Mouse (Mus musculus) neutrophil, adult 5-6 weeks (primary cell): ENCODE measurements around the gene Cdpf1. TPM values are rescaled to one million over a fixed set of nuclear protein-coding genes. Genes with fewer than 3 reads are reported as not detected.

ENCODE experiments used
- ATAC-seq: fragments of 151-379, 151-347 bp; 2 replicates; pipeline ENCODE4 v1.8.0; 2017; ENCODE audit warnings: mild to moderate bottlenecking, moderate TSS enrichment; ENCODE audit not compliant: insufficient number of reproducible peaks, poor library complexity, low FRiP score, severe bottlenecking; ENCODE audit errors: extremely low read depth
- total RNA-seq: library from RNA; stranded (forward); fragments of 200-1000 nt; gene quantifications from 2 replicates; pipeline ENCODE4 v1.2.3, GENCODE M21; 2017

Cdpf1 gene
- total RNA-seq, 1 experiment from 2014 or later = 7.9 TPM

DNA sequence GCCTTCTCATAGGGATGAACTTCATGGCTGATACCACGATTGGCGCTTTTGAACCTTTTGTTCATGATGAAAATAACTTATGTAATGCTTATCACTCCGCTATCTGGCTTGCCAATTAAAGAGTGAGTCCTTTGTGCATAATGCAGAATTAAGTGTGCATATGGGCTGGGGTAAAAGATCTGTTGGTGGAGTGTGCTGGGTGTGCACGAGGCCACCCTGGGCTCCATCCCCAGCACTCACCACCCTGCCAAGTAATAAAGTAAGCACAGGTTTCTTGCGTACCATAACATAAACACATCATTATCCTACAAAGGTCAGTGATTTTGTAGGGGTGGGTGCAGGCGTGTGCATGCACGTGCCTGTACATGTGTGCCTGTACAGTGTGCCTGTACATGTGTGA lies 36.5 kb downstream of the Cdpf1 start:
- ATAC-seq = no peak

GRCm38 (mm10) chr15:85774419-85774818 lies 37.1 kb downstream of the Cdpf1 start:
- ATAC-seq = no peak

GRCm38 (mm10) chr15:85772146-85772740 lies 39.3 kb downstream of the Cdpf1 start:
- ATAC-seq = no peak

GRCm38 (mm10) chr15:85771306-85772121 lies 40.0 kb downstream of the Cdpf1 start:
- no peak for ATAC-seq

GRCm38 (mm10) chr15:85768991-85769390 lies 42.5 kb downstream of the Cdpf1 start:
- no peak for ATAC-seq

DNA sequence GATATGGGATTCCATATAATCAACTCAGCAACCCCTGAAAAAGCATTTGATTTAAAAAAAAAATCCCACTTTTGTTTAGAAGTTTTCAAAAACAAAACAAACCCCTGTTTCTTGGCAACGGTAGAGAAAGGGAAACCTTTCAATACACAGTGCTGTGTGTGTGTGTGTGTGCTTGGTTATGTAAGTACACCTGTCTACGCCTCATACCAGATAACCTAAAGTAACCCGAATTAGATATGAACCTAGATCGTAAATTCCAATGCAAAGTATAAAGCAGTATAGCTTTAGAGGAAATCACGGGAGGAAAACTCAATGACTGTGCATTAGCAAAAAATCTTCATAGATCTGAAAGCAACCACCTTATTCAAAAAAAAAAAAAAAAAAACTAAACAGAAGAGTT lies 44.8 kb downstream of the Cdpf1 start:
- ATAC-seq = no peak

GRCm38 (mm10) chr15:85765022-85765421 lies 46.5 kb downstream of the Cdpf1 start:
- no peak for ATAC-seq

- no peak for ATAC-seq
Observed at GRCm38 (mm10) chr15:85762761-85763160, 48.7 kb downstream of the Cdpf1 start.

GRCm38 (mm10) chr15:85757768-85758167 lies 53.7 kb downstream of the Cdpf1 start:
- no peak for ATAC-seq

Other genes starting within 250 kb of the Cdpf1 start
- gene Wnt7b, start 229.2 kb downstream of the Cdpf1 start, total RNA-seq = not detected in 2 replicates
- gene Ppara, start 76.7 kb downstream of the Cdpf1 start, total RNA-seq = not detected in 2 replicates
- gene Pkdrej, start 10.0 kb upstream of the Cdpf1 start, total RNA-seq = not detected in 2 replicates
- gene Ttc38, start 20.6 kb upstream of the Cdpf1 start, total RNA-seq = 8.2 and 9.0 TPM in 2 replicates
- gene Gtse1, start 48.0 kb upstream of the Cdpf1 start, total RNA-seq = 0.35 and 0.86 TPM in 2 replicates
- gene Trmu, start 67.6 kb upstream of the Cdpf1 start, total RNA-seq = 32.9 and 56.7 TPM in 2 replicates
- gene Celsr1, start 222.1 kb upstream of the Cdpf1 start, total RNA-seq = 1.4 and 3.1 TPM in 2 replicates
- gene Gramd4, start 246.0 kb upstream of the Cdpf1 start, total RNA-seq = 47.0 and 55.5 TPM in 2 replicates